Mouse (Mus musculus) common myeloid progenitor, adult 5-6 weeks (primary cell): ENCODE data around the gene Wdr4. TPM values are rescaled to one million over a fixed set of nuclear protein-coding genes. Genes with fewer than 3 reads are reported as not detected.

ENCODE experiments used
- ATAC-seq: replicated peaks from 2 replicates; pipeline ENCODE4 v1.8.0; 2016; ENCODE audit warnings: low read depth, mild to moderate bottlenecking, moderate TSS enrichment, inconsistent platforms; ENCODE audit not compliant: poor library complexity, severe bottlenecking
- total RNA-seq: library from RNA; stranded (forward); fragments of 200-1000, 187-1606 nt; gene quantifications from 2 replicates; pipeline ENCODE4 v1.2.3, GENCODE M21; 2017

Gene Wdr4
- total RNA-seq, 1 experiment from 2014 or later: 15.1 TPM

- no peak for ATAC-seq
Measured at GRCm38 (mm10) chr17:31452816-31453215, 67.0 kb downstream of the Wdr4 start.

- ATAC-seq: no peak
Measured at GRCm38 (mm10) chr17:31451179-31451708, 68.5 kb downstream of the Wdr4 start.

DNA sequence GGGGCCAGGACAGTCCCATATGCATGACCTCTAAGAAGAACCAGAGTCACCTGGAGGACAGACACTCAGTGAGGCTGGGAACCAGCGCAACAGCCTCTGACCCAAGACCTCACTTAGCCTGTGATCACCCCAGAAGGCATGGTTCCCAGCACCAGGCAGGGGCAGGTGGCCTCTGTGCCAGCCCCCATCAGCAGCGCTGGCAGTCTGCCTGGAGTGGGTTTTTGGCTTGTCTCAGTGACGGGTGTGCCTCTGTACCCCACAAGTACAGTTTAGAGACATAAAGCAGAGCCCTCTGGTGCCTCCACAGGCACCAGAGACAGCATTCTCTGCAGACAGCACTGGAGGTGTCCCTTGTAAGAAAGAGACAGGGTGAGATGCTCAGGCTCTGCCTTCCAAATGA, 69.6 kb downstream of the Wdr4 start:
- no peak for ATAC-seq

DNA sequence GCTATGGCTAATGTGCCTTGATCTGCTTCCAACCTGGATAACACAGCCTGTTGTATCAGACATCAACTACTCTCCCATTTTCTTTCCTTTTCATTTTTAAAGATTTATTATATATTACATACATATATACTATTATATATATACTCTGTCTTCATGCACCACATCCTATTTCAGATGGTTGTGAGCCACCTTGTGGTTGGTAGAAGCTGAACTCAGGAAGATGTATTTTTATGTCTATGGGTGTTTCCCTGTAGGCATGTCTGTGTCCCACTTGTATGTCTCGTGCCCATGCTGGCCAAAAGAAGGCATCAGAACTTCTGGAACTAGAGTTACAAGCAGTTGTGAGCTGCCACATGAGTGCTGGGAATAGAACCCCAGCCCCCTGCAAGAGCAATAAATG, 71.3 kb downstream of the Wdr4 start:
- ATAC-seq: no peak

- no peak for ATAC-seq
Measured at GRCm38 (mm10) chr17:31447766-31448165, 72.0 kb downstream of the Wdr4 start.

DNA sequence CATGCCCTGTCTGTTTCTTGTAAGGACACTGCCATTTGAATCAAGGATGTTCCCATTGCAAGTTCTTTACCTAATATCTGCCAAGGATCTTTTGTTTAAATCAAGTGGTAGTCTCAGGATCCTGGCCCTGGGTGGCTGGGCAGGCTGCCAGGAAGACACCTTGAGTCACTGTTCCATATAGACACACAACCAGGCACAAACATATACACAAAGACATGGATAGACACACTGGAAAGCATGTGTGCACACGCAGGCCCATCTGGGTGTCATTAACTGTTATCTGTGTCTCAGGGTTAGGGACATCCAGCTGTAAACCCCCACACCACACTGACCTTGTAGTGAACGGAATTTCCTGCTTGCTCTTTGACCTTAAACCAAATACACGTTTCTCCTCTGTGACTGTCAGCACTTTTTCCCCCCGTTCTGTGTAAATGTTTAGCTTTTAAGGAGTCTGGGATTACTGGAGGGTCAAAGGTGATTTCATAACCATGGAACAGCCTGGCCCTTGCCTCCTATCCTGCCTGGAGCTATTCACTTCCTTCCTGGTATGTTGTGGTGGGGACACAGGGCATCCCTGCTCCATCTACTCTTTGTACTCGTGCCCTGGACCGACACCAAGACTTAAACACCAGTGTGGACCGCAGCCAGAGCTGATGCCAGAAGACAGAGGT, 74.6 kb downstream of the Wdr4 start:
- ATAC-seq: no peak

Other genes with a start within 250 kb of the Wdr4 start
- not detected in 2 replicates for gene Rsph1, start 242.6 kb downstream of the Wdr4 start, total RNA-seq
- gene Slc37a1, start 233.2 kb downstream of the Wdr4 start, total RNA-seq: 9.4 and 10.7 TPM in 2 replicates
- not detected in 2 replicates for gene Pde9a, start 133.8 kb downstream of the Wdr4 start, total RNA-seq
- gene Ndufv3, start 135 bp upstream of the Wdr4 start, total RNA-seq: 182 and 243 TPM in 2 replicates
- gene Pknox1, start 44.8 kb upstream of the Wdr4 start, total RNA-seq: 23.1 and 25.1 TPM in 2 replicates
- 2.9 TPM in 1 of 2 replicates, not detected in the other for gene Cbs, start 117.3 kb upstream of the Wdr4 start, total RNA-seq
- 257 and 274 TPM in 2 replicates for gene U2af1, start 138.9 kb upstream of the Wdr4 start, total RNA-seq
- gene Cryaa, start 157.8 kb upstream of the Wdr4 start, total RNA-seq: not detected in 2 replicates